In the genomic region with DNA sequence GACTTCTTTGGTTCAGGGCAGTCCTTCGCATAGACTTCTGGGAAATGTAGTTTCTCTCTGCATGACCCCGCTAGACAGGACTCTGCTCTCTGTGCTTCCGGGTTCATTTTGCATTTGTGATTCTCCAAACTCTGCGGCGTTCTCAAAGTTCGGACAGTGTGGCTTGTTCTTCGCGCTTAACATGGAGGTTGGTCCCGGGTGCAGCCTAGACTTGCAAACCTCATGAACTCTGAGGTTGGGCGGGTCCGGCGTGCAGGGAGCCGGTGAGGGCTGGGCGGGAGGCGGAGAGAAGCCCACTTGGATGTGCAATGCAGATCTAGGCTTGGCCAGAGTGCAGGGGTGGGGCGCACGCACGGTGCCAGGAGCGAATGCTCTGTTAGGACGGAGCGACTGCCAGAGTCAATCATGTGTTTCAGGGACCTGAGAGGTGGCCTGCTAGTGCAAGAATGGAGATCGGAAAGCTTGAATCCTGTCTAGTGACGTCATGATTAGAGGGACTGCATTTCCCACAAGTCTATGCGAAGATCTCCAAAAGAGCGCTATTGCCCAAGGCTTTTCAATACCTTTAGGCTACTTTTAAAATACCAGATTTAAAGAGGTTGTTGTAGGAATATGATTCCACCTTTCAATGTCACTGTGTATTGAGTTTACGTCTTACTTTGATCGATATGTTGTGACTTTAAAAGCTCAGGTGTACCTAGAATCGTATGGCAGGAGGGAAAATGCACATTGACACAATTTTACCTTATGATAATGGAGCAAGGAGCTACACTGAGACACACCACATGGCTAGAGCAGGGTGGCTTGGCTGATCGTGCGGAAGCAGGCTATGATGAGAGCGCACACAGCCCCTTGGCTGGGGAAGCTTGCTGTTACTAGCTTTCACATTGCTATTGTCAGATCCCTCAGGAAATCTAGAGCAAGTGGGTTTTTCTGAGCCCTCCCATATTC, we compare ENCODE assay signal across 8 mouse cellular contexts. TPM values are rescaled to one million over a fixed set of nuclear protein-coding genes. Genes with fewer than 3 reads are reported as not detected.
DNase-seq lines count a peak whose midpoint lies in the region; ATAC-seq and TF ChIP-seq lines count a peak whose summit lies in the region.

TSS of gene Zfp273 (plus strand) at position 31 of the 951 bp plus-strand sequence.

- no peaks in the 10 kb centered on the region for H3K36me3 ChIP-seq in C2C12 (ENCODE audit: control insufficient read depth, insufficient read depth)
- no peaks in the 10 kb centered on the region for H3K36me3 ChIP-seq in heart, embryonic 11.5 days (ENCODE audit: control insufficient read depth, insufficient read depth, low read length)
- peaks cover 10% of the 10 kb centered on the region; the same call in 1 of the 2 replicates for H3K36me3 ChIP-seq in kidney, embryonic 16.5 days (ENCODE audit: insufficient read depth, low read length)
- H3K36me3 ChIP-seq in liver, adult 2 months (ENCODE audit: control insufficient read depth, insufficient read depth, low read length) = peaks cover 8% of the 10 kb centered on the region
- H3K36me3 ChIP-seq in myocyte (ENCODE audit: control insufficient read depth, insufficient read depth) = no peaks in the 10 kb centered on the region
- no peaks in the 10 kb centered on the region for H3K36me3 ChIP-seq in splenic B cell, adult 2 months (ENCODE audit: control insufficient read depth, insufficient read depth, low read length, poor library complexity, severe bottlenecking)

- ATAC-seq in erythroblast, adult 5-6 weeks (replicated peaks; ENCODE audit: low FRiP score, poor library complexity, severe bottlenecking) = peak; percentile 90
- peak; percentile 94 for ATAC-seq in heart, embryonic 11.5 days (replicated peaks; ENCODE audit: insufficient number of reproducible peaks, low FRiP score, low TSS enrichment)
- ATAC-seq in kidney, embryonic 16.5 days (ENCODE audit: low FRiP score, low TSS enrichment) = peak; percentile 97

- peak within 1 kb of the TSS; percentile 85 for H3K27ac ChIP-seq in heart, embryonic 11.5 days (ENCODE audit: low read depth, low read length)
- peak within 1 kb of the TSS; percentile 93 for H3K27ac ChIP-seq in kidney, embryonic 16.5 days (ENCODE audit: low read length)
- H3K27ac ChIP-seq in liver, adult 2 months (replicated peaks; ENCODE audit: insufficient read depth, low read depth, low read length) = peak within 1 kb of the TSS; percentile 89

- H3ac ChIP-seq in C2C12 (ENCODE audit: control insufficient read depth, insufficient read length, low read depth) (no peak within 1 kb of the TSS), myocyte (ENCODE audit: control insufficient read depth, insufficient read length) (no peak within 1 kb of the TSS)

- H3K9ac ChIP-seq in heart, embryonic 11.5 days (ENCODE audit: low read depth, low read length) = peak within 1 kb of the TSS; percentile 77
- peak within 1 kb of the TSS; percentile 77 for H3K9ac ChIP-seq in kidney, embryonic 16.5 days (replicated peaks; ENCODE audit: low read length)
- H3K9ac ChIP-seq in liver, adult 2 months (ENCODE audit: low read depth, low read length) = peak within 1 kb of the TSS; percentile 62

- TF ChIP-seq CTCF in C2C12 (IDR thresholded peaks at IDR 0.05; ENCODE audit: control insufficient read depth, insufficient read depth, insufficient read length) = no peak
- no peak for TF ChIP-seq CTCF in liver, adult 2 months (IDR thresholded peaks at IDR 0.05; ENCODE audit: low read depth, low read length)

- TF ChIP-seq POLR2A in liver, adult 2 months (IDR thresholded peaks at IDR 0.05; ENCODE audit: extremely low read depth, insufficient read depth, low read length) = 0 out of 2 replicates have a peak, but pooled peaks have one; percentile 6
- no peak for TF ChIP-seq POLR2A in myocyte (IDR thresholded peaks at IDR 0.05; ENCODE audit: insufficient read length, low read depth)

- H3K27me3 ChIP-seq in C2C12 (ENCODE audit: control insufficient read depth, insufficient read depth, insufficient read length) (no peaks in the 10 kb centered on the region), myocyte (ENCODE audit: control insufficient read depth, insufficient read depth, insufficient read length) (no peaks in the 10 kb centered on the region)
- no peaks in the 10 kb centered on the region for H3K27me3 ChIP-seq in heart, embryonic 11.5 days (ENCODE audit: control insufficient read depth, insufficient read depth, low read length)
- no peaks in the 10 kb centered on the region for H3K27me3 ChIP-seq in kidney, embryonic 16.5 days (ENCODE audit: insufficient read depth, low read length)
- H3K27me3 ChIP-seq in liver, adult 2 months (ENCODE audit: control insufficient read depth, insufficient read depth, low read length) = no peaks in the 10 kb centered on the region
- no peaks in the 10 kb centered on the region for H3K27me3 ChIP-seq in splenic B cell, adult 2 months (ENCODE audit: control insufficient read depth, insufficient read depth, low read length, poor library complexity, severe bottlenecking)

- no peaks in the 10 kb centered on the region for H3K4me1 ChIP-seq in heart, embryonic 11.5 days (ENCODE audit: control insufficient read depth, insufficient read depth, low read length)
- H3K4me1 ChIP-seq in kidney, embryonic 16.5 days (ENCODE audit: insufficient read depth, low read length) = no peaks in the 10 kb centered on the region
- peaks cover 2% of the 10 kb centered on the region; the same call in 1 of the 2 replicates for H3K4me1 ChIP-seq in liver, adult 2 months (ENCODE audit: control insufficient read depth, insufficient read depth, low read length)

- H3K79me2 ChIP-seq in C2C12 (ENCODE audit: control insufficient read depth, insufficient read depth) (no peaks in the 10 kb centered on the region), myocyte (ENCODE audit: control insufficient read depth, insufficient read depth) (no peaks in the 10 kb centered on the region)
- H3K79me2 ChIP-seq in liver, adult 2 months (ENCODE audit: control insufficient read depth, insufficient read depth, low read length) = no peaks in the 10 kb centered on the region; the same call in 1 of the 2 replicates

- H3K9me3 ChIP-seq in heart, embryonic 11.5 days (replicated peaks; ENCODE audit: control insufficient read depth, low read length) = no peaks in the 10 kb centered on the region
- peaks cover 15% of the 10 kb centered on the region for H3K9me3 ChIP-seq in kidney, embryonic 16.5 days (ENCODE audit: low read length)

- peak within 1 kb of the TSS; percentile 22 for H3K4me3 ChIP-seq in C2C12 (ENCODE audit: insufficient read depth, poor library complexity, severe bottlenecking)
- peak within 1 kb of the TSS; percentile 84 for H3K4me3 ChIP-seq in heart, embryonic 11.5 days (ENCODE audit: low read depth, low read length)
- H3K4me3 ChIP-seq in kidney, embryonic 16.5 days (ENCODE audit: low read length) = peak within 1 kb of the TSS; percentile 87
- peak within 1 kb of the TSS; percentile 76 for H3K4me3 ChIP-seq in liver, adult 2 months (ENCODE audit: insufficient read depth, low read depth, low read length)
- peak within 1 kb of the TSS; percentile 33 for H3K4me3 ChIP-seq in myocyte

- DNase-seq in brain, adult 2 months (ENCODE audit: low read depth, low spot score) = peak; percentile 96
- DNase-seq in liver, adult 2 months (ENCODE audit: extremely low read depth, low read depth, low spot score) = peak; percentile 96
- peak; percentile 87 for DNase-seq in splenic B cell, adult 2 months (ENCODE audit: low read depth, low spot score)

- H3K79me3 ChIP-seq in C2C12 (ENCODE audit: low read depth) = no peaks in the 10 kb centered on the region

- H3K4me2 ChIP-seq in heart, embryonic 11.5 days = peak within 1 kb of the TSS; percentile 76
- peak within 1 kb of the TSS; percentile 69 for H3K4me2 ChIP-seq in kidney, embryonic 16.5 days (replicated peaks; ENCODE audit: low read depth, low read length)
- peak within 1 kb of the TSS; percentile 79 for H3K4me2 ChIP-seq in myocyte (ENCODE audit: low read depth)

- WGBS in heart, embryonic 11.5 days (ENCODE audit: insufficient replicate concordance) = 4% methylated on average over 31 of the region's 31 CpGs
- 3% methylated on average over 31 of the region's 31 CpGs for WGBS in kidney, embryonic 16.5 days
- 2% methylated on average over 31 of the region's 31 CpGs for WGBS in liver, adult 2 months

TF ChIP-seq in C2C12, 6 proteins besides CTCF, POLR2A, EP300 and RAD21:
- TF ChIP-seq CEBPB (IDR thresholded peaks at IDR 0.05; ENCODE audit: low read depth) (no peak), MYOG (IDR thresholded peaks at IDR 0.05; ENCODE audit: control insufficient read depth, extremely low read depth, insufficient read length) (no peak), USF1 (IDR thresholded peaks at IDR 0.05; ENCODE audit: low read depth) (no peak), MYOD1 (IDR thresholded peaks at IDR 0.05; ENCODE audit: control insufficient read depth, insufficient read length, low read depth) (no peak), MAX (IDR thresholded peaks at IDR 0.05) (no peak), FOSL1 (IDR thresholded peaks at IDR 0.05; ENCODE audit: insufficient read depth, low read length, poor library complexity, severe bottlenecking) (no peak)

TF ChIP-seq in myocyte, 11 proteins besides CTCF, POLR2A, EP300 and RAD21:
- TF ChIP-seq CEBPB (IDR thresholded peaks at IDR 0.05; ENCODE audit: insufficient read depth, poor library complexity, severe bottlenecking) (no peak), E2F4 (IDR thresholded peaks at IDR 0.05; ENCODE audit: insufficient read depth) (no peak), REST (IDR thresholded peaks at IDR 0.05; ENCODE audit: insufficient read depth, insufficient read length) (no peak), SRF (IDR thresholded peaks at IDR 0.05; ENCODE audit: control insufficient read depth, insufficient read length, low read depth) (no peak), USF1 (IDR thresholded peaks at IDR 0.05; ENCODE audit: low read depth) (no peak), POLR2AphosphoS2 (IDR thresholded peaks at IDR 0.05; ENCODE audit: insufficient read length, low read depth) (no peak), MAX (IDR thresholded peaks at IDR 0.05; ENCODE audit: low read depth) (no peak), MYOD1 (IDR thresholded peaks at IDR 0.05; ENCODE audit: control insufficient read depth in 1 of 3, insufficient read length in 2 of 3, low read depth in 2 of 3) (no peak), TCF3 (IDR thresholded peaks at IDR 0.05; ENCODE audit: insufficient read length, low read depth) (no peak)

RNA-seq across cellular contexts. Expression of gene Zfp273, which starts in this region (rescaled TPM):
- 0.22 TPM for polyA plus RNA-seq in C2C12 (2012; fragmentation: generic; extraction: Trizol)
- 1.2 and 1.7 TPM in 2 replicates for total RNA-seq in erythroblast, adult 5-6 weeks (2015; ENCODE audit: low replicate concordance)
- 0.17 and 4.0 TPM in 2 replicates for total RNA-seq in erythroblast, adult 5-6 weeks (2017; ENCODE audit: low replicate concordance)
- 4.1 and 5.5 TPM in 2 replicates for polyA plus RNA-seq in heart, embryonic 11.5 days (2014; fragmentation: Nextera tagmentation; extraction: Ambion mirVana)
- polyA plus RNA-seq in kidney, embryonic 16.5 days (2015; fragmentation: Nextera tagmentation; extraction: Ambion mirVana) = 8.7 and 9.4 TPM in 2 replicates
- total RNA-seq in liver, adult 2 months (2014; rRNA removed) = 3.3 and 3.4 TPM in 2 replicates
- polyA plus RNA-seq in liver, adult 2 months (2012; rRNA removed) = 0.09 and 0.26 TPM in 2 replicates
- polyA plus RNA-seq in myocyte (2012; fragmentation: generic; extraction: Trizol) = 0.17 TPM

Comparison
In these comparisons a context has a peak if more than half of its experiments do, and no peak if none do; other contexts are left out.
1. Peak in every context shown above with its lines: DNase-seq, ATAC-seq, H3K4me3 ChIP-seq and H3K27ac ChIP-seq.
2. H3K4me3 ChIP-seq: peak in every context shown above with its lines; median percentile 87 in kidney, embryonic 16.5 days; 84 in heart, embryonic 11.5 days; 76 in liver, adult 2 months; 33 in myocyte; 22 in C2C12.